Mouse (Mus musculus): ENCODE data around the gene Ngb. TPM values are rescaled to one million over a fixed set of nuclear protein-coding genes. Genes with fewer than 3 reads are reported as not detected.

The Ngb gene
- total RNA-seq, 4 experiments from 2014 or later, result not detected

DNA sequence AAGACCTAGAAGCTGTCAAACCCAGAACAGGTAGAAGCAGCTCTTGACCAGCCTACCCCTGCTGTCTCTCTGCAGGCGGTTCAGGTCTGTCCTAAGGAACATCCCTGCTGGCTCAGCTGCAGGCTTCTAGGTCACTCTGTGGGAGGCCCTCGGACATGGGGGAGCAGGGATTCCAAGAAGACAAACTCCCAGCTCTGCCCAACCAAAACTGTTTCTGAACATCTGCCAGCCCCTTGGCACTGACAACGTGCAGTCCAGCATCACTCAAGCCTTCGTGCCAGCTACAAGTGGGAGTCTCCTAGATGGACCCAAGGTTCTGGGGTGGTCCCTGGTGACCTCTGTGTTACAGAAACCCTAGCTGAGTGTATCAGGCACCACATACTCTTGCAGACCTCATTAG, 9.1 kb downstream of the Ngb start:
- no peak for DNase-seq (ENCODE audit: low spot score in 2 of 2)

DNA sequence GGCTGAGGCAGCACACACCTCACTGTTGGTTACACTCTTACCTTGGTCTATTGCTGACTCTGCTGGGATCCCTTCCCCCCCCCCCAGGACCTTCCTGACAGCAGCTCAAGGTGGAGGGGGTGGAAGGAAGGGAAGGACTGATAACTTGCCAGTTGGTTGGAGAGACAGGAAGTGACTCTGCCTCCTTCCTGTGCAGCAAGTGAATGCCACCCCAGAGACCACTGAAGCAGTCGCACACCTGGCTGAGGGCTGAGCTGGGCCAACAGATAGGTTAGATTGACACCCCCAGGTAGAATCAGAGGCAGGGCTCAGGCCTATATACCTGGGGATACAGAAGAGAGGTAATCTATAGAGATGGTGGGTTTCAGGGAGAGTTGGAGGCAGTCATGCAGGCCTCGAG, 10.4 kb downstream of the Ngb start:
- no peak for DNase-seq (ENCODE audit: low spot score in 2 of 2)

GRCm38 (mm10) chr12:87089701-87090100, 12.6 kb downstream of the Ngb start:
- DNase-seq (ENCODE audit: low spot score in 2 of 2), result no peak

DNA sequence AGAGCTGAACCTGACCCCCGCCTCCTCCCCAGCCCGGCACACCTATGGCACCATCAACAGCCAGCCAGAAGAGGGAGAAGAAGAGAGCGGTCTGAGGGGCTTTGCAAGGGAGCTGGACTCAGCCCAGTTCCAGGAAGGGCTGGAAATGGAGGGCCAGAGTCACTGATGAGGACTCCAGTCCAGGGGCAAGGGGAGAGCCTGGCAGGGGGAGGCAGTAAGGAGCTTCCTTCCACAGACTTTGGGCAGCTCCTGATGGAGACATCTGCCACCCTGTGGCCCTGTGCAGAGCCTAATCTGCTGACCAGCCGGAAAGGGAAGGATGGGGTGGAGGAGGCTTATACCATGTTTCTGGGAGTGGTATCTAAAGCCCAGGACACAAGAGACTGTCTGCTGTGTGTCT, 13.1 kb downstream of the Ngb start:
- DNase-seq (ENCODE audit: low spot score in 2 of 2), result no peak

DNA sequence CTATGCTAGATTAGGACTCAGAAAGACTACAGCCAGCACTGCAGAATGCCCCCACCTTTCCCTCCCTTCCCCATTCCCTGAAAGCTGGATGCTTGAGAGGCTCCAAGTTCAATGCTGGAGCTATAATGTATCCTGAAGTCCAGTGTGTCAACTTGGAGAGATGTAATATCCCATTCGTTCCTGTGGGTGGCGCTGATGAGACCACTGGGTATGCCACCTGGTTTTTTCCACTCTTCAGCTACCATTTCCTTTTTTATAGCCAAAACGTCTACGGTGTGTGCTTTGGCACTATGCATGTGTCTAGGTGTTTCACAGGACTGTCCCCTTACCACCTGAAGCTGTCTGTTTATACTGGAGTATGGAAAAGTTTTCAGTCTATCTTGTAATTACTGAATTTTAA, 14.0 kb downstream of the Ngb start:
- DNase-seq (ENCODE audit: low spot score in 2 of 2), result no peak

GRCm38 (mm10) chr12:87087236-87087635, 15.1 kb downstream of the Ngb start:
- no peak for DNase-seq (ENCODE audit: low spot score in 2 of 2)

DNA sequence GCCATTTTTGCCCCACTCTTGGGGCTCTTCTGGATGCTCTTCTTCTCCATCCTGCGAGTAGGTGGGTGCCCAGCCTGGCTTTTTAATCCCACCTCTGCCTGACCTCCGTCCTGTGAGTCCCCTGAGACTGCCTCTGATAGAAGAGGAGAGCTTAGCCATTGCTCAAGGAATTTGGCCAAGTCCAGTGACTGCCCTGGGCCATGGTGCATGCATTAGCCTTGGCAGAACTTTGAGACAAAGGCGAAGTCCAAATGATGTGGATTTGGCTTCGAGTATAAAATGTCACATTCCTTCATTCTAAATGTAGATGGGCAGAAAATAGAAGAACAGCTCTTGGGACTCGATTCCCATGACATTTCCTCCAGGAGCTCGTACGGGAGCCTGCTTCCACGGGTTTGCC, 19.5 kb downstream of the Ngb start:
- no peak for DNase-seq (ENCODE audit: low spot score in 2 of 2)

GRCm38 (mm10) chr12:87076610-87077009, 25.7 kb downstream of the Ngb start:
- no peak for DNase-seq (ENCODE audit: low spot score in 2 of 2)

- DNase-seq (ENCODE audit: low spot score in 2 of 2), result no peak
Observed at GRCm38 (mm10) chr12:87070520-87070919, 31.8 kb downstream of the Ngb start.

DNA sequence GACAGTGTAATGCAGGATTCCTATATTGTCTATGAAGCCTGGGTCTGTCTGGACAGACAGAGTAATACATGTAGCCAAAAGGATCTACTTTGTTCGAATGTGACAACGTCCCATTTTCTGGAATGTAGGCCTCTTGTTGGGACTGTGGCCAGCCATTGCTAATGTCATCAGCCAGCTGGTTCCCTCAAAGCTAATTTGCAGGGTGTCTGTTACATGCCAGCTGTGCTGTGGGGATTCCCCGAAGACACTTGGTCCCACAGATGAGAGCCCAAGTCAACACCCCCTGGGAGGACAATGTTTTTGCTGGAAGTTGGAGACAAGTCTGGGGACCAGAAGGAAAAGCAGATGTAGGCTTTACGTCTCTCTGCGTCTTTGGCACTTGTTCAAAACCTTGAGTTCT, 35.9 kb downstream of the Ngb start:
- no peak for DNase-seq (ENCODE audit: low spot score in 2 of 2)

GRCm38 (mm10) chr12:87065446-87065845, 36.9 kb downstream of the Ngb start:
- no peak for DNase-seq (ENCODE audit: low spot score in 2 of 2)

DNA sequence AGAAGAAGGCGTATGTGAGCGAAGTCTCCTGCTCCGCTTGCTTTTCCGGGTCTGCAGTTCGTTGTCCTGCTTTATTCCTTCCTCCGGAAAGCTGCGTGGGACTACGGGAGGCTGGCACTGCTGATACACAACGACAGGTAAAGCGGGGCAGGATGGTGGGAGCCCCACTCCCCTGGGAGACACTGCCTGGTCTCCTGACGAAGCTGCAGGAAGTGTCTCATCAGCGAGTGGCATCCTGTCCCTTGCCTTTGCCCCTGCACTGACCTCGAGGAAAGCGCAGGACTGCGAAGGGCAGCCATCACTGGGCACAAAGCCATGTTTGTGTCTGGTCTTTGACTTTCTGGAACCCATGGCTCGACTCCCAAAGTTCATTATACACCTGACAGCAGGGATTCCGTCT, 45.3 kb downstream of the Ngb start:
- no peak for DNase-seq (ENCODE audit: low spot score in 2 of 2)

GRCm38 (mm10) chr12:87054873-87055272, 47.5 kb downstream of the Ngb start:
- no peak for DNase-seq (ENCODE audit: low spot score in 2 of 2)

DNA sequence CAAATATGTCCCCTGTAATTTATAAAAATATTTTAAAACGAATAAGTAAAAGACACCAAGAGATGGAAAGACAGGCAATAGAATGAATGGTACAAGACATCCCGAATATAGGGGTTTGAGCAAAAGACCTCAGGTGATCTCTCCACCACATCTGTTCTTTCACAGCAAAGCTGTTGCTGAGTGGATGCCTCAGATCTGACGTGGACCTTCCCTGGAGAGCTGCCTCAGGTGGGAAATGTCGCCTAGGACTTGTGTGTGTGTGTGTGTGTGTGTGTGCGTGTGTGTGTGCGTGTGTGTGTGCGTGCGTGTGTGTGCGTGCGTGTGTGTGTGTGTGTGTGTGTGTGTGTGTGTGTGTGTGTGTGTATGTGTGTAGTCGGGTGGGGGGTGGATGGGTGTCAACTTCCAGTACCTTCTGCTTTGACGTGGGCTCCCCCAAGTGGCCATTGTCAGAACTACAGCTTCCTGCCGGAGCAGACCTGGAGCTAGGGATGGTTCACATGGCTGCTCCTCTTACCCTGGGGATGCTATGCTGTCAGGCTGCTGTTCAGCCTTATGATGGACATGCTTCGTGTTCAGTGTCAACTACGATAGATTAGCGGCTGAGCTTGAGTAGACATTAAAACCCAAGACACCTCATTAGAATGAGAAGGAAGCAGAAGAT, 49.5 kb downstream of the Ngb start:
- peak; percentile 68 to 69 for DNase-seq (ENCODE audit: low spot score in 2 of 2)

DNA sequence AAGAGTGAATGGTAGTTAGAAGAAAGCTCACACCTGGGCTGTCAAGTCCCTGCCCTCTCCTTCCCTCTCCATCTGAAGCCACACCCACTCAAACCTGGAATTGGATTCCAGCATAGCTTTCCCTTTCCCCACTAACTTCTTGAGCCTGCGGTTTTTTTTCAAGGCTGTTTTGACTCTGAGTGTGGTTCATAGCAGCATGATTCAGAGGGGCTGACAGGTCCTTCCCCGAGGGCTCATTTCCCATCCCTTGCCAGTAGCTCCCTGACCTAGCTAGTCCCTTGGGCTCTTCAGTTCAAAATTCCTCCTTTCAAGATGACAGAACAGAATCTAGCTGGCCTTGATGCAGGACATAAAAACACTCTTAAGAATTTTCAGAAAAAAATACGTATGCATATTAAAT, 54.8 kb downstream of the Ngb start:
- no peak for DNase-seq (ENCODE audit: low spot score in 2 of 2)

Other genes starting within 250 kb of the Ngb start
- gene Irf2bpl, start 217.7 kb downstream of the Ngb start, total RNA-seq (2022), result 10 to 100 TPM; 21.3 to 27.0 (median 22.9) TPM
- 10 to 100 TPM; 34.5 to 38.7 (median 37.1) TPM for gene Cipc, start 155.5 kb downstream of the Ngb start, total RNA-seq (2022)
- gene Zdhhc22, start 112.1 kb downstream of the Ngb start, total RNA-seq (2022), result not detected
- gene Tmem63c, start 81.2 kb downstream of the Ngb start, total RNA-seq (2022), result under 1 TPM in 1 of 4 experiments, not detected in 3; 0.10 TPM
- gene Gstz1, start 44.6 kb upstream of the Ngb start, total RNA-seq (2022), result 10 to 100 TPM; 32.8 to 41.0 (median 38.3) TPM
- gene Pomt2, start 45.4 kb upstream of the Ngb start, total RNA-seq (2022), result 1 to 10 TPM; 4.2 to 7.0 (median 4.9) TPM
- gene Samd15, start 97.2 kb upstream of the Ngb start, total RNA-seq (2022), result not detected
- gene Tmed8, start 97.9 kb upstream of the Ngb start, total RNA-seq (2022), result 1 to 10 TPM in 3 of 4 experiments, under 1 TPM in 1; 0.94 to 1.6 (median 1.5) TPM
- gene Noxred1, start 136.2 kb upstream of the Ngb start, total RNA-seq (2022), result under 1 TPM; 0.29 to 0.56 (median 0.38) TPM
- gene Vipas39, start 163.7 kb upstream of the Ngb start, total RNA-seq (2022), result 1 to 10 TPM; 6.4 to 8.4 (median 7.5) TPM
- gene Ahsa1, start 163.9 kb upstream of the Ngb start, total RNA-seq (2022), result 100 to 1,000 TPM; 106 to 131 (median 116) TPM
- not detected for gene Ism2, start 197.2 kb upstream of the Ngb start, total RNA-seq (2022)